Mouse (Mus musculus) MEL (cell line): Measurements from ENCODE around the gene Ap1m1.

Experiments used
- CTCF ChIP-seq, 3 experiments: IDR thresholded peaks in 2 of 3; conservative IDR thresholded peaks in 1 of 3; 2 replicates each; pipeline ENCODE4 v1.5.1; 2011 to 2012; ENCODE audit warnings: low read length in 3 of 3, low read depth in 2 of 3, mild to moderate bottlenecking in 2 of 3, improper control_type of control experiment in 1 of 3, inconsistent platforms in 1 of 3, mixed read lengths in 1 of 3, moderate library complexity in 1 of 3; ENCODE audit not compliant: control insufficient read depth in 1 of 3, insufficient read depth in 1 of 3, poor library complexity in 1 of 3, severe bottlenecking in 1 of 3
- MAFK ChIP-seq: IDR thresholded peaks from 2 replicates; pipeline ENCODE4 v1.6.1; 2011; ENCODE audit warnings: low read depth, mild to moderate bottlenecking, low read length, improper control_type of control experiment, borderline replicate concordance
- MAX ChIP-seq: IDR thresholded peaks from 2 replicates; pipeline ENCODE4 v1.6.1; 2011; ENCODE audit warnings: low read length, improper control_type of control experiment
- NRF1 ChIP-seq: IDR thresholded peaks from 2 replicates; pipeline ENCODE4 v1.6.1; 2014; ENCODE audit warnings: low read depth, mild to moderate bottlenecking, inconsistent platforms, low read length, improper control_type of control experiment, moderate library complexity; ENCODE audit not compliant: poor library complexity, insufficient read depth, severe bottlenecking
- POLR2A ChIP-seq, 2 experiments: IDR thresholded peaks; 2 replicates each; pipeline ENCODE4 v1.6.1; 2011 to 2012; ENCODE audit warnings: low read length in 2 of 2, mild to moderate bottlenecking in 2 of 2, control low read depth in 1 of 2, improper control_type of control experiment in 1 of 2, low read depth in 1 of 2, moderate library complexity in 1 of 2; ENCODE audit not compliant: control insufficient read depth in 1 of 2, insufficient read depth in 1 of 2, poor library complexity in 1 of 2
- SMC3 ChIP-seq: IDR thresholded peaks from 2 replicates; pipeline ENCODE4 v1.6.1; 2011; ENCODE audit warnings: low read depth, low read length, improper control_type of control experiment
- TCF12 ChIP-seq: IDR thresholded peaks from 2 replicates; pipeline ENCODE4 v1.6.1; 2014; ENCODE audit warnings: low read depth, mild to moderate bottlenecking, inconsistent platforms, low read length, improper control_type of control experiment, moderate library complexity
- ZC3H11A ChIP-seq: IDR thresholded peaks from 2 replicates; pipeline ENCODE4 v1.6.1; 2012; ENCODE audit warnings: low read depth, mild to moderate bottlenecking, inconsistent platforms, low read length, improper control_type of control experiment
- ZNF384 ChIP-seq: IDR thresholded peaks from 2 replicates; pipeline ENCODE4 v1.6.1; 2012; ENCODE audit warnings: low read depth, mild to moderate bottlenecking, inconsistent platforms, low read length, improper control_type of control experiment

DNA sequence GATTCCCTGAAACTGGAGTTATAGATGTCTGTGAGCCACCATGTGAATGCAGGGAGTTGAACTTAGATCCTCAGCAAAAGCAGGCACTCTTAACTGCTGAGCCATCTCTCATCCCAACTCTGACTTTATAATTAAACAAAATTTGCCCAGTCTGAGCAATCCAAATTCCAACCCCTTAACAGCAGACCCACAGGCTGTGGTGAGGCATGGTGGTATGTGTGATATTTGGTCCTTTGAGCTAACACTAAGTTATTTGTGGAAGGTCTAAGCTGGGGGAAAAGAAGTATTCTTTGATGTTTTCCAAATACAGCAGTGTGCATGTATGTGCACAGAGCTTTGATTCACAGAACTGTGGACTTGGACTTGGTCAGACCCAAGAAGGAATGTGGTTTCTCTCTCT, 49.2 kb downstream of the Ap1m1 start:
- TF ChIP-seq SMC3 (no peak), MAFK (no peak), CTCF (IDR thresholded peaks at IDR 0.05 in 2 of 3, conservative IDR thresholded peaks at IDR 0.05 in 1 of 3; ENCODE audit: control insufficient read depth in 1 of 3, insufficient read depth in 1 of 3, low read depth in 2 of 3, low read length in 3 of 3, poor library complexity in 1 of 3, severe bottlenecking in 1 of 3) (no peak), NRF1 (no peak), MAX (no peak), POLR2A (IDR thresholded peaks at IDR 0.05; ENCODE audit: control insufficient read depth in 1 of 2, insufficient read depth in 1 of 2, low read depth in 1 of 2, low read length in 2 of 2, poor library complexity in 1 of 2) (no peak), ZNF384 (no peak), ZC3H11A (no peak), TCF12 (no peak)
